ENCODE assay signal across 16 mouse cellular contexts in the genomic region with DNA sequence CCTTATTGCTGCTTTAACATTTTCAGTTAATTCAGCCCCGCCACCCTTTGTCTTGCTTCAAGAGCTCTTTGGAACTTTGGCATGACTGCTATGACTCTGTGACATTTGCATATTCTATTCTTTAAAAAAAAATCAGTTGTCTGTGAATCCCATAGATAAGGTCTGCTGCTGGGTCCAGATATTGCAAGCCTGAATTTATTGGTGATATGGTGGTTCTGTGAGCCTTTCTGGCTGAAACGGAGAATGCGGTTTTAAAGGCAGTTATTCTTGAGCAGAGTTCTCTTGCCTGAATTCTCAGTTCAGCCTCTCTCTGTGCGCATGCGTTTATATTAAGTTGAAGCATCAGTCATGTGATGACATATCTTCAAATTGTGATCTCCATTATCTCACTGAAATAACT.
"Had no signal": no experiment of that assay in that cellular context is flagged by ENCODE, and none has a peak within 500 bp of the region (broad histone marks: within the 10 kb centered on the region; RNA-seq: fewer than 3 reads in every experiment).

No protein-coding gene starts in this region.

- DNase-seq: retina, postnatal 1 day; right cerebral cortex, adult 18-20 months; right cerebral cortex, postnatal 14 days; right cerebral cortex, postnatal 4 days; spleen, adult 18-20 months; thymus, adult 18-20 months; thymus, adult 2 months; thymus, postnatal 14 days; thymus, postnatal 25 days; thymus, postnatal 36 days; thymus, postnatal 4 days had no signal

- H3K4me3 ChIP-seq: neural tube, embryonic 12.5 days; neural tube, embryonic 13.5 days; neural tube, embryonic 15.5 days; stomach, embryonic 15.5 days had no signal

- H3K27ac ChIP-seq: neural tube, embryonic 12.5 days; neural tube, embryonic 13.5 days; neural tube, embryonic 15.5 days; stomach, embryonic 15.5 days; stomach, postnatal 0 days had no signal

- H3K9ac ChIP-seq: neural tube, embryonic 12.5 days; neural tube, embryonic 13.5 days; neural tube, embryonic 15.5 days; stomach, embryonic 15.5 days had no signal

- H3K27me3 ChIP-seq: neural tube, embryonic 12.5 days; neural tube, embryonic 13.5 days; neural tube, embryonic 15.5 days; stomach, embryonic 15.5 days had no signal

- H3K36me3 ChIP-seq: neural tube, embryonic 12.5 days; neural tube, embryonic 13.5 days; neural tube, embryonic 15.5 days; stomach, embryonic 15.5 days had no signal

- H3K9me3 ChIP-seq: neural tube, embryonic 12.5 days; neural tube, embryonic 13.5 days; neural tube, embryonic 15.5 days; stomach, embryonic 15.5 days had no signal

- H3K4me2 ChIP-seq: neural tube, embryonic 12.5 days; neural tube, embryonic 13.5 days; neural tube, embryonic 15.5 days; stomach, embryonic 15.5 days had no signal

- H3K4me1 ChIP-seq: neural tube, embryonic 12.5 days; neural tube, embryonic 13.5 days; neural tube, embryonic 15.5 days; stomach, embryonic 15.5 days had no signal
